Mouse (Mus musculus): ENCODE measurements at regions not wholly inside any gene's neighbourhood (a gene's known extent, or its start where the extent isn't known, plus 50 kb on each side); places are given as distances from the start of the nearest gene placed in this dataset.
"Not testable (repeated sequence)": the region's sequence is repeated elsewhere in the genome, so short reads cannot be mapped to it uniquely, and the experiment has no call there.

DNA sequence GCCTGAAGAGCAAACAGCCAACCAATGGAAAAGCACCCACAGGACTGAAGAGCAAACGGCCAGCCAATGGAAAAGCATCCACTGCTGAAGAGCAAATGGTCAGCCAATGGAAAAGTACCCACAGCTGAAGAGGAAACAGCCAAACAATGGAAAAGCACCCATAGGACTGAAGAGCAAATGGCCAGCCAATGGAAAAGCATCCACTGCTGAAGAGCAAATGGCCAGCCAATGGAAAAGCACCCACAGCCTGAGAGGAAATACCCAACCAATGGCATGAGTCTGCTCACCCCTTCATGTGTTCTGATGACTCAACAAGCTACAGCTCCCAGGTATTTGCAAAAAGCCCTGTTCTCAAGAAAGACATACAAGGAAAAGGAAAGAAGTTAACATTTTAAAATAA, 101.4 kb upstream of the Dazl start:
- in situ Hi-C loops (cut with MboI; ENCODE audit: unreplicated experiment in 2 of 2): no loop called here

DNA sequence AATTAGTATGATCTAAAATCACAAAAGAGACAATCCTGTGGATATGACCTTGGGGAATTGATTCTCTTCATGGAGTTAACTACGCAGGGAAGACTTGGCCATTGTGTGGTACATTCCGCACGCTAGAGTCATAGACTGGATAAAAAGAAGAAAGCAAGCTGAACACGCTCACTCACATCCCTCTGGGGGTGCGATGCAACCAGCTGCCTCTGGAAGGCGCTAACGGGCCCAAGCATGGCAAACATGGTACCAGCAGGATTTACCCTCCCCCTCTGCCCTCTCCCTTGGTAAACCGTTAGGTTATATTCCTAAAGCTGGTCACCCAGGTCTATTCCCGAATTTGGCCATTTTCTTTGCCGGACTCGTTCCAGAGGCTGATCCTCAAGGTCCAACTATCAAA, 102.2 kb upstream of the Dazl start:
- in situ Hi-C loops (cut with MboI; ENCODE audit: unreplicated experiment in 2 of 2): no loop called here

- in situ Hi-C loops (cut with MboI; ENCODE audit: unreplicated experiment in 2 of 2): no loop called here
Measured at GRCm38 (mm10) chr17:50397324-50397723, 103.9 kb upstream of the Dazl start.

DNA sequence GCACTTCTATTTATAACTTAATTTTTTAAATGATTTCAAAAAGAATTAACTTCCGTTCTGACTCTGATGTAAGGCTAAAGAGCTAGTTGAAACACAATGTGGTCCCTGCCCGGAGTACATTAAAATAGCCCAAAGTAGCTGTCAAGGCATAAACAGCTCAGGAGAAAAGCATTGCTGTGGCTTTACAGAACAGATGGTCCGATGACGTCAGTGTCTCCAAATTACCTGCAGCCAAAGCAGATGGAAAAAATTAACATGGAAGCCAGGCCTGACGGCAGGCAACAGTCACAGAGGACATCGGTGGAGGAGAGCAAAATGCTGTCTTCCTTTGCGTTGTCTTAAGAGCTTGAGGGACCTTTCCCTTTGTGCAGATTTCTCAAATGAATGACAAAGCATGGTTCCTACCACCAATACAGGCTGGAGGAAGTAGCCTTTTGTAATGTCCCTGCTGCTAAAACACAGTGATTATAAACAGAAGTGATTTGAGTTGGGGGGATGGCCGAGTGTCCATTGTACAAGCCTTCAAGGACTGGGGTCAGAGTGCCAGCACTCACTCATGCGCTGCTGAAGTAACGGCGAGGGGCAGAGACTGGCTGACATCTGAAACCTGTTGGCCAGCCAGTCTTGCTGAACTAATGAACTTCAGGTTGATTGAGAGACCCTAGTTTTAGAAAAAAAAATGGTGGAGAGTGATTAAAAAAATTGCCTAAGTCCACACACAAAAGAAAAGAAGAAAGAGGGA, 101.8 kb upstream of the Plcl2 start:
- in situ Hi-C loops (cut with MboI; ENCODE audit: unreplicated experiment in 2 of 2): no loop called here

DNA sequence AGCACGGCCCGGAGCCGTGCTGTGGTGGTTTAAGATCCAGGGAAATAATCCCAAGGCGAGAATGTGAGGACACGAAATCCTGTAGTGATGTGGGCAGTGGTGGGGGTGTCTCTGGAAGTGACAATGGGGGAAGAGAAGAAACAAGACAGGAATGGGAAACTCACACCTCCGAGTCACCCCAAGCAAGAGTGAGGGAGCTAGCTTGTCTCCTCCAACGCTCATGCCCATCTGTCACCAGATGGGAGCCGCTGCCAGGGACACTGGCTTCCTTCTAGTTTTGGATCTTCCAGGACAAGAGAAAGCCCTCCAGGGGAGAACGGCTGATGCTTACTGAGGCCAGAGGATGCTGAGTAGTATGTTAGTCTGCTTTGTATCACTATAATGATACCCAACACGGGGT, 100.6 kb upstream of the Plcl2 start:
- in situ Hi-C loops (cut with MboI; ENCODE audit: unreplicated experiment in 2 of 2): no loop called here

GRCm38 (mm10) chr17:50409271-50409670, 99.9 kb upstream of the Plcl2 start:
- in situ Hi-C loops (cut with MboI; ENCODE audit: unreplicated experiment in 2 of 2): no loop called here

DNA sequence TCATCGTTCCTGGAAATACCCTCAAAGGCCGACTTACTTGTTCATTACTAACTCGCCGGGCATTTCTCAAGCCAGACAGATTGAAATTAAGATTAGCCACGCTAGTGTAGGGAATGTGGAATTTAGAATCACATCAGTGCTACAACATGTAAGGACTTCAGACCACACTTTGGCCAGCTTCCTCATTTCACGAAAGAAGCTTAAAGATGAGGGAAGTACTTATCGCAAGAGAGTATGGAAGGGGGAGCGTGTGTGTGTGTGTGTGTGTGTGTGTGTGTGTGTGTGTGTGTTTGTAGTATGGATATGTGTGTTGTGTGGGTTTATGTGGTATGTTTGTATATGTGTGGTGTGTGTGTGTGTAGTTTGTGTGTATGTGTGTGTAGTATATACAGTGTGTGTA, 99.3 kb upstream of the Plcl2 start:
- in situ Hi-C loops (cut with MboI; ENCODE audit: unreplicated experiment in 2 of 2): no loop called here

DNA sequence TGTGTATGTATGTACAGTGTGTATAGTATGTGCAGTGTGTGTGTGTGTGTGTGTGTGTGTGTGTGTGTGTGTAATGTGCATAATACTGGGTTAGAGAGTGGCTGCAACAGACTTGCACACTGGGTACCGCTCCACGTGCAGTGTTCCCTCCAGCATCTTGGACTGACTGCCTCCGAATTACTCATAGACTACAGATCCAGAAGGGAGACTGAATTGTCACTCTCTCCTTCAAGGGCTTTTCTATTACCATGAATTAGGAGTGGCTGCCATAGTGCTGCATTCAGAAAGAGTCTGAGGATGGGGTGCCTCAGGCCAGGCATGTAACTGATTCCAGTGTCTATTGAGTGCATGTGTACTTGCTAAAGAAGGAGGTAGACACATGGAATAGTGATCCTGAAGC, 98.9 kb upstream of the Plcl2 start:
- in situ Hi-C loops (cut with MboI; ENCODE audit: unreplicated experiment in 2 of 2): no loop called here

GRCm38 (mm10) chr17:50412446-50412845, 96.8 kb upstream of the Plcl2 start:
- in situ Hi-C loops (cut with MboI; ENCODE audit: unreplicated experiment in 2 of 2): no loop called here

DNA sequence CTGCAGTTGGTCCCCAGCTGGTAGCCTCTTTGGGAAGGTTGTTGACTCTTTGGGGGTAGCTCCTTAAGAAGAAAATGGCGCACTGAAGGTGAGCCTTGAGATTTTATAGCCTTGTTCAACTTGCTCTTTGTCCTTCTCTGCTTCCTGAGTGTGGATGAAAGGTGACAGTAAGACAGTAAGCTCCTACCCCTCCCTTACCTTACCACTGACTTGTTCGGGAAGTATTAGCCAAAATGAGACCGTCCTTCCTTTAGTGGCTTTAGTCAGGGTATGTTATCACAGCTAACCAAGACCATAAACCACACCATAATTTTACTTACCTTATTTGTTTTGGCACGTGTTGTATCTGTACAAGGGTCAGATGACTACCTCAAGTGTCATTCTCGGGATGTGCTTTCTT, 95.3 kb upstream of the Plcl2 start:
- in situ Hi-C loops (cut with MboI; ENCODE audit: unreplicated experiment in 2 of 2): no loop called here

DNA sequence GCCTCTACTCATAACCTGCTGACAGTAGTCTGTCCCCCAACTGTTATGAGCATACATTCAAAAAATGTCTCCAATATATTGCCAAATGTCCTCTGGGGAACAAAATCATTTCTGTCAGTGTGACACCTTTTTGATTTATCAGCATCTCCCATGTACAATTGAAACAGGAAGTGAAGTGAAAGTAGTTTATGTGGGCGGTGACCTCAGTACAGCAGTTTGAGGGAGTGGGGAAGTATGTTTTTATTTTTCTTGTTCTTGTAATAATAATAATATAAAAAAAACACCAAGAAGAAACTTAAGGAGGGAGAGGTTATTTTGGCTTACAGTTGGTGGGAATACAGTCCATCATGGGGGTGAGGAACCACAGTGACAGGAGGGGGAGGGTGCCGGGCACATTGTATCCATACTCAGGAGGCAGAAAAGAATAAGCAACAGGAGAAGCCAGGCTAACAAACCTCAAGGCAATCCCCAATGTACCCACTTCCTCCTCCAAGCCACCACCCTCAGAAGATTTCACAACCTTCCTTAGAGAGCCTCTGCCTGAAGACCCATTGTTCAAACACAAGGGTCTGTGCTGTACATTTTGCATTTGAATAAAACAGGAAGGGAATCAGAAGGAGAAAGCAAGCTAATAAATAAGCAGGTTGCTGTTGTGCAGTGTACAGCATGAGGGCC, 93.7 kb upstream of the Plcl2 start:
- in situ Hi-C loops (cut with MboI; ENCODE audit: unreplicated experiment in 2 of 2): no loop called here

DNA sequence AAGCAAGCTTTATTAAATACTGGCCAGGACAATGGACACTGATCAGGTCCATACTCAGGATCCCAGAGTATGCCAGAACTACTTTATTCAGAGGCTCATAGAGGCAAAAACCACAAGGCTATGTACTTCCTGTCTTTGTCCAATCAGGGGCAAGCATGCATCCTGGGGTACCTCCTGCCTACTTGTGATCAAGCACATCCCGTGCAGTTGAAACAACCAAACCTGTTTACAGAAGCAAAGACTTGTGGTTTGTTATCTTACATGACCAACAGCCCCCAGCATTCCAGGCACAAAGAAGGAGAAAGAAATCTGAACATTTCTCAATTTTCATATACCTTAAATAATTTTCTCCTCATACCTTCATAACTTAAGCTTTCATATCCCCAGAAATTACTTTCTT, 93.1 kb upstream of the Plcl2 start:
- in situ Hi-C loops (cut with MboI; ENCODE audit: unreplicated experiment in 2 of 2): no loop called here

GRCm38 (mm10) chr17:50416538-50417113, 92.6 kb upstream of the Plcl2 start:
- in situ Hi-C loops (cut with MboI; ENCODE audit: unreplicated experiment in 2 of 2): no loop called here

DNA sequence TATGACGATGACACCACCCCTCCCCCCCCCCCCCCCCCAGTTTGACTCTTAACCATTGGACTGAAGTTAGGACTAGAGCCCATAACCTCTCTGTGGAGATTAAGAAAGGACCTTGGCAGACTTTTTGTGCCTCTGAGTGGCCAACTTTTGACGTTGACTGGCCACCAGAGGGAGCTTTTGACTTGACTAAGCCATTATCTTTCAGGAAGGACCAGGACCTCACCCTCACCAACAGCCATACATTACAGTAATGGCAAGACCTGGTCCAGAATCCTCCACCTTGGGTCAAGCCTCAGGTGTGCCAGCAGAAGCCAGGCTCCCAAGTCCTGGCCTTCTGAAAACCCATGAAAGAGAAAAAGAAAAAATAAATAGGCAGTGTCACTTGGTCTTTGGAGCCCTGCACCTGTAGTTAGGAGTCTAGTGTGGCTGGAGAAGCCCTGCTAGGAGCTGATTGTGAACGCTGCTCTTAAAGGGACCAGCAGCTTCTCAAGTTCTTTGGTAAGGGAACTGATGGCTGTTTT, 90.3 kb upstream of the Plcl2 start:
- in situ Hi-C loops (cut with MboI; ENCODE audit: unreplicated experiment in 2 of 2): no loop called here

DNA sequence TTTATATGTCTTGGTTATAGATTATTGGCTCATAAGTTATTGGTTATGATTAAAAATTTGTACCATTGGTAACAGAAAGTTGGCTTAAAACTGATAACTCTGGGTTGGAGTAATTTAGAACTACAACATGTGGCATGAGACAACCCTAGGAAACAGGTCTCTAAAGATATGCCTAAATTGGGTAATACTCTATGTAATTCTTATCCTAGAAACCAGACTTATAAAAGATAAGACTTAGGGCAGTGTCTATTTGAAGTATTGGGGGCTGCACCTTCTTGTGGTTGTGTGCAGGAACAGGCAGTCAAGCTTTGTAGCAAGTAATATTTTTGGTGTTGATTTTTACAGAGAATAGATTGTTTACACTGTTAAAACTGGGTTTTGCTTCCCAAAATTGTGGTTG, 89.7 kb upstream of the Plcl2 start:
- in situ Hi-C loops (cut with MboI; ENCODE audit: unreplicated experiment in 2 of 2): not testable (repeated sequence)

GRCm38 (mm10) chr17:50419966-50420365, 89.2 kb upstream of the Plcl2 start:
- in situ Hi-C loops (cut with MboI; ENCODE audit: unreplicated experiment in 2 of 2): loop anchor here in 1 of 2 experiments (5.0 kb wide), 1 partner anchor 372 kb away; no protein-coding TSS in a partner anchor

DNA sequence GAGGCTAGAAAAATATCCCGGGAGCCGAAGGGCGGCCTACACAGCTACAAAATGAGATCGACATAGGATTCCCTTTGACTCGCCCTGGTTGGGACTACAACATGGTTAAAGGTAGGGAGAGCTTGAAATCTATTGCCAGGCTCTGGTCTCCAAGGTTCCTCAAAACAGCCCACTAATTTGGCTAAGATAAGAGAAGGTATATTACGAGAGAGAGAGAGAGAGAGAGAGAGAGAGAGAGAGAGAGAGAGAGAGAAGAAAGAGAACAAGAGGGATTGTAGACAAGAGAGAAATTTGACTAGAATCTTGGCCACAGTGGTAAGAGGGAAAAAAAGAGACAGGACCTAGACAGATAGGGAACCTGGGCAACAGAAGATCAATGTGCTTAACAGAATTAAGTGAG, 88.5 kb upstream of the Plcl2 start:
- in situ Hi-C loops (cut with MboI; ENCODE audit: unreplicated experiment in 2 of 2): loop anchor here in 1 of 2 experiments (5.0 kb wide), 1 partner anchor 372 kb away; no protein-coding TSS in a partner anchor

DNA sequence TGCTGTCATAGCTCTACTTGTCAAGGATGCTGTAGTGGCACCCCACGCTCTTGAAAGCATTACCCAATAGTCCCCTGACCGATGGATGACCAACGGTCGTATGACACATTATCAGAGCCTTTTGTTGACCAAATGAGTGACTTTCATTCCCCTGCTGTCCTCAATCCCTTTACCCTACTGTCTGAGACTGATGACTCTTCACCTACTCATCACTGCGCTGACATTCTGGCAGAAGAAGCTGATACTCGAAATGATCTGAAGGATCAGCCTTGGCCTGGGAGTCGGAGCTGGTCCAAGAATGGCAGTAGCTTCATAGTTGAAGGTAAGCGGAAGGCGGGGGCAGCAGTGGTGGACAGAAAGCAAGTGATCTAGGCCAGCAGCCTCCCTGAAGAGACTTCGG, 87.7 kb upstream of the Plcl2 start:
- in situ Hi-C loops (cut with MboI; ENCODE audit: unreplicated experiment in 2 of 2): loop anchor here in 1 of 2 experiments (5.0 kb wide), 1 partner anchor 371 kb away; no protein-coding TSS in a partner anchor

- in situ Hi-C loops (cut with MboI; ENCODE audit: unreplicated experiment in 2 of 2): no loop called here
Measured at GRCm38 (mm10) chr17:50425110-50425509, 84.1 kb upstream of the Plcl2 start.

- in situ Hi-C loops (cut with MboI; ENCODE audit: unreplicated experiment in 2 of 2): no loop called here
Measured at GRCm38 (mm10) chr17:50425531-50425930, 83.7 kb upstream of the Plcl2 start.

DNA sequence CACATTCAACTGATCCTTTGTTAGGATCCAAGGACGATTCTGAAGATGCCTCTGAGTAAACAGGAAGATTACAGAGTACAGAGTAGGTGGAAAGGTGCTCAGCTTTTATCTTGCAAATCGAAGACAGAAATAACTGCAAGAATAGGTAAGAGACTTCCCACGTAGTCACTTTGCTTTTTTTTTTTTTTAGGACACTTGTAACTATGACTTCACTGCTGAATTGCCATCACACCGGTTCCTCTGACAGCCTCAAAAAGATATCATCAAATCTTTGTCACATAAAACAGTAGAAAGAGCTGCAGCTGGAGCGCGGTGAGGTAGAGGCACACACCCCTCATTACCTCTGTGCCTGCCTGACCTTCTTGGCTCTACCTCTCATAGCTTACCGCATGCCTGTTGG, 83.1 kb upstream of the Plcl2 start:
- in situ Hi-C loops (cut with MboI; ENCODE audit: unreplicated experiment in 2 of 2): no loop called here
